Comparison of ENCODE assay signal across 8 mouse cellular contexts in genomic region chr19:32211293-32211585, GRCm38 (mm10).
DNase-seq lines count a peak whose midpoint lies in the region; ATAC-seq and TF ChIP-seq lines count a peak whose summit lies in the region.

No protein-coding gene starts in this region.

- H3K36me3 ChIP-seq in hindbrain, embryonic 13.5 days = no peaks in the 10 kb centered on the region
- no peaks in the 10 kb centered on the region for H3K36me3 ChIP-seq in midbrain, embryonic 15.5 days (replicated peaks)

- H3K9ac ChIP-seq in hindbrain, embryonic 13.5 days = no peak overlapping the region
- no peak overlapping the region for H3K9ac ChIP-seq in midbrain, embryonic 15.5 days

- H3K4me2 ChIP-seq in hindbrain, embryonic 13.5 days = peak overlapping the region; percentile 56; the same call in 1 of the 2 replicates
- no peak overlapping the region for H3K4me2 ChIP-seq in midbrain, embryonic 15.5 days

- no peak for TF ChIP-seq POLR2A in cortical plate, adult 2 months (IDR thresholded peaks at IDR 0.05; ENCODE audit: extremely low read depth, insufficient read depth, low read length)

- DNase-seq in layer of hippocampus, adult 2 months (ENCODE audit: low spot score in 2 of 2) = no peak
- no peak for DNase-seq in layer of hippocampus, postnatal 10 days (ENCODE audit: low spot score in 2 of 2)
- DNase-seq in c-Kit-positive CD71-positive TER-119-positive erythroid progenitor cells, embryonic 14.5 days (ENCODE audit: low spot score) = no peak
- DNase-seq in thymus, postnatal 0 days (ENCODE audit: low spot score) = no peak

- H3K4me1 ChIP-seq in cortical plate, adult 2 months (ENCODE audit: control insufficient read depth, insufficient read depth, low read length) = no peaks in the 10 kb centered on the region; the same call in 1 of the 2 replicates
- H3K4me1 ChIP-seq in hindbrain, embryonic 13.5 days (replicated peaks) = peaks cover 11% of the 10 kb centered on the region
- H3K4me1 ChIP-seq in midbrain, embryonic 15.5 days = peaks cover 5% of the 10 kb centered on the region

- H3K27ac ChIP-seq in layer of hippocampus, adult 2 months = peak overlapping the region; percentile 36; the same call in 1 of the 2 replicates
- H3K27ac ChIP-seq in cortical plate, adult 2 months (ENCODE audit: insufficient read depth, low read length) = peak overlapping the region; percentile 21; the same call in 1 of the 2 replicates
- H3K27ac ChIP-seq in hindbrain, embryonic 13.5 days = no peak overlapping the region
- H3K27ac ChIP-seq in midbrain, embryonic 15.5 days = no peak overlapping the region

- H3K4me3 ChIP-seq in layer of hippocampus, adult 2 months = peak overlapping the region; percentile 53
- H3K4me3 ChIP-seq in cortical plate, adult 2 months (ENCODE audit: insufficient read depth, low read length) = no peak overlapping the region; the same call in 1 of the 2 replicates
- H3K4me3 ChIP-seq in hindbrain, embryonic 13.5 days = no peak overlapping the region
- no peak overlapping the region for H3K4me3 ChIP-seq in midbrain, embryonic 15.5 days

- 0 out of 2 replicates have a peak, but pooled peaks have one; percentile 24 for ATAC-seq in hindbrain, embryonic 13.5 days (ENCODE audit: low FRiP score)
- ATAC-seq in midbrain, embryonic 15.5 days (replicated peaks) = peak; percentile 42
- ATAC-seq in frontal cortex, adult (ENCODE audit: low TSS enrichment) = no peak

- H3K9me3 ChIP-seq in hindbrain, embryonic 13.5 days = no peaks in the 10 kb centered on the region
- H3K9me3 ChIP-seq in midbrain, embryonic 15.5 days = no peaks in the 10 kb centered on the region

- H3K27me3 ChIP-seq in hindbrain, embryonic 13.5 days = 0 out of 2 replicates have a peak, but pooled peaks cover 3% of the 10 kb centered on the region
- peaks cover 4% of the 10 kb centered on the region; the same call in 1 of the 2 replicates for H3K27me3 ChIP-seq in midbrain, embryonic 15.5 days (replicated peaks)

- no peak for TF ChIP-seq CTCF in layer of hippocampus, adult 2 months (conservative IDR thresholded peaks at IDR 0.05)
- TF ChIP-seq CTCF in cortical plate, adult 2 months (IDR thresholded peaks at IDR 0.05; ENCODE audit: extremely low read depth, insufficient read depth, low read length) = no peak

Comparison
In these comparisons a context has a peak if more than half of its experiments do, and no peak if none do; other contexts are left out.
1. H3K27ac ChIP-seq: peak in layer of hippocampus, adult 2 months (single experiment) and cortical plate, adult 2 months (single experiment); none in hindbrain, embryonic 13.5 days (single experiment) and midbrain, embryonic 15.5 days (single experiment).